Mouse (Mus musculus) activated CD4-positive, CD25-positive, alpha-beta regulatory T cell, adult 9 weeks (primary cell): ENCODE data around the gene Fam20c. TPM values are rescaled to one million over a fixed set of nuclear protein-coding genes. Genes with fewer than 3 reads are reported as not detected.

Source experiments
- polyA plus RNA-seq: library from polyadenylated mRNA; unstranded; fragments of 100-300 nt; shearing (Covaris generic); gene quantifications from one replicate; pipeline ENCODE4 v1.2.1, GENCODE M21; 2017

Gene Fam20c
- polyA plus RNA-seq, result not detected

GRCm38 (mm10) chr5:138754303-138755120 is at the start of gene Fam20c:
Gene Fam20c, plus strand, starts transcription at chr5:138754514.

GRCm38 (mm10) chr5:138819780-138820179 is 65.5 kb downstream of the Fam20c start, which contains the start of gene Gm5294:
Gene Gm5294, plus strand, starts transcription at chr5:138820080.

Other genes with a start within 250 kb of the Fam20c start
- not detected for gene 1700123K08Rik, start 189.8 kb upstream of the Fam20c start, polyA plus RNA-seq
- gene Zfp68, start 134.8 kb upstream of the Fam20c start, polyA plus RNA-seq, result 74.1 TPM
- gene A430033K04Rik, start 131.7 kb upstream of the Fam20c start, polyA plus RNA-seq, result 9.4 TPM
- not detected for gene Gm5294, start 65.6 kb downstream of the Fam20c start, polyA plus RNA-seq
- not detected for gene Pdgfa, start 242.9 kb downstream of the Fam20c start, polyA plus RNA-seq